Mouse (Mus musculus) layer of hippocampus, postnatal 14 days (tissue): ENCODE results near the gene Taf11. TPM values are rescaled to one million over a fixed set of nuclear protein-coding genes. Genes with fewer than 3 reads are reported as not detected.

Experiments
- DNase-seq, 2 experiments: peaks; one replicate each; pipeline ENCODE4 v3.0.0; 2021 to 2022; ENCODE audit warnings: low spot score in 2 of 2, mixed read lengths in 1 of 2
- long read RNA-seq, 2 experiments: library from polyadenylated mRNA; stranded (forward); transcript quantifications; one replicate each; pipeline ENCODE4 v2.0.0; 2021
- total RNA-seq, 2 experiments: library from RNA; stranded (reverse); gene quantifications; 2 replicates each; pipeline ENCODE4 v1.2.3; 2021

Gene Taf11
- total RNA-seq, result 10 to 100 TPM; 29.7 to 35.7 TPM
- long read RNA-seq, experiment 1, transcript Taf11-201 (5 exons, 1,220 nt), result major isoform, 16 of 21 reads
- long read RNA-seq, experiment 1, partial matches to known transcripts, result 1 of 21 reads
- long read RNA-seq, experiment 1, other reads (novel, unspliced or antisense), result 3 of 21 reads
- long read RNA-seq, experiment 2, transcript Taf11-201 (5 exons, 1,220 nt), result major isoform, 23 of 25 reads
- long read RNA-seq, experiment 2, partial matches to known transcripts, result 0 of 25 reads
- long read RNA-seq, experiment 2, other reads (novel, unspliced or antisense), result 2 of 25 reads

- DNase-seq, result peak; percentile 72 to 78
These were observed at the start of gene Taf11 for GRCm38 (mm10) chr17:27909622-27910500. Gene Taf11, minus strand, starts transcription at chr17:27909844.

GRCm38 (mm10) chr17:27957649-27958048 lies 48.0 kb upstream of the Taf11 start:
- no peak for DNase-seq

GRCm38 (mm10) chr17:27954629-27955402 lies 45.2 kb upstream of the Taf11 start:
- DNase-seq, result no peak

- no peak for DNase-seq
These were observed 43.5 kb upstream of the Taf11 start for GRCm38 (mm10) chr17:27953136-27953535.

- DNase-seq, result no peak
These were observed 37.5 kb upstream of the Taf11 start for GRCm38 (mm10) chr17:27947155-27947554.

GRCm38 (mm10) chr17:27946371-27946770 lies 36.7 kb upstream of the Taf11 start:
- DNase-seq, result no peak

- DNase-seq, result peak in 1 of 2 experiments; percentile 39
These were observed 36.0 kb upstream of the Taf11 start for GRCm38 (mm10) chr17:27945546-27946216.

- DNase-seq, result no peak
These were observed 32.5 kb upstream of the Taf11 start for GRCm38 (mm10) chr17:27942131-27942530.

- no peak for DNase-seq
These were observed 32.1 kb upstream of the Taf11 start for GRCm38 (mm10) chr17:27941698-27942097.

GRCm38 (mm10) chr17:27941178-27941577 lies 31.5 kb upstream of the Taf11 start:
- DNase-seq, result no peak

- DNase-seq, result no peak
These were observed 30.7 kb upstream of the Taf11 start for GRCm38 (mm10) chr17:27940352-27940751.

- DNase-seq, result no peak
These were observed 29.4 kb upstream of the Taf11 start for GRCm38 (mm10) chr17:27939028-27939427.

GRCm38 (mm10) chr17:27938121-27938754 lies 28.6 kb upstream of the Taf11 start:
- DNase-seq, result peak in 1 of 2 experiments; percentile 37

GRCm38 (mm10) chr17:27937054-27937615 lies 27.5 kb upstream of the Taf11 start:
- DNase-seq, result no peak

- DNase-seq, result no peak
These were observed 25.4 kb upstream of the Taf11 start for GRCm38 (mm10) chr17:27935091-27935490.

GRCm38 (mm10) chr17:27934136-27934910 lies 24.7 kb upstream of the Taf11 start:
- no peak for DNase-seq

- no peak for DNase-seq
These were observed 22.2 kb upstream of the Taf11 start for GRCm38 (mm10) chr17:27931826-27932225.

GRCm38 (mm10) chr17:27930291-27930690 lies 20.6 kb upstream of the Taf11 start:
- no peak for DNase-seq

- DNase-seq, result no peak
These were observed 15.9 kb upstream of the Taf11 start for GRCm38 (mm10) chr17:27925504-27925903.
